Mouse (Mus musculus) hindbrain, postnatal 0 days (tissue): ENCODE measurements at regions not wholly inside any gene's neighbourhood (a gene's known extent, or its start where the extent isn't known, plus 50 kb on each side); places are given as distances from the start of the nearest gene placed in this dataset.

Experiments used
- ATAC-seq: fragments of 200-750 bp; cut with Nextera tagmentation; 2 replicates; pipeline ENCODE4 v1.8.0; 2017; ENCODE audit warnings: mild to moderate bottlenecking, moderate TSS enrichment, moderate library complexity
- DNase-seq: peaks from one replicate; pipeline ENCODE4 v3.0.0-alpha.2; 2015; ENCODE audit warnings: low spot score
- H3K27ac ChIP-seq: fragments of 300-500 bp; sonication (generic); 2 replicates; pipeline ENCODE4 v1.5.1; 2014; ENCODE audit warnings: mild to moderate bottlenecking
- H3K27me3 ChIP-seq: fragments of 300-500 bp; sonication (generic); 2 replicates; pipeline ENCODE4 v1.6.1; 2014; ENCODE audit warnings: low read length, mixed read lengths; ENCODE audit not compliant: insufficient read depth
- H3K36me3 ChIP-seq: fragments of 300-500 bp; sonication (generic); 2 replicates; pipeline ENCODE4 v1.6.1; 2014; ENCODE audit warnings: low read length, mixed read lengths; ENCODE audit not compliant: insufficient read depth
- H3K4me1 ChIP-seq: fragments of 300-500 bp; sonication (generic); 2 replicates; pipeline ENCODE4 v1.6.1; 2014; ENCODE audit warnings: antibody characterized with exemption, low read length, mixed read lengths; ENCODE audit not compliant: insufficient read depth
- H3K4me2 ChIP-seq: fragments of 300-500 bp; sonication (generic); 2 replicates; pipeline ENCODE4 v1.6.1; 2014; ENCODE audit warnings: low read depth, mild to moderate bottlenecking, low read length, moderate library complexity, mixed read lengths
- H3K4me3 ChIP-seq: fragments of 300-500 bp; sonication (generic); 2 replicates; pipeline ENCODE4 v1.5.1; 2014; ENCODE audit warnings: low read length
- H3K9ac ChIP-seq: fragments of 300-500 bp; sonication (generic); replicated peaks from 2 replicates; pipeline ENCODE4 v1.6.1; 2014; ENCODE audit warnings: mild to moderate bottlenecking, low read length, moderate library complexity, mixed read lengths
- H3K9me3 ChIP-seq: fragments of 300-500 bp; sonication (generic); 2 replicates; pipeline ENCODE4 v1.6.1; 2016; ENCODE audit warnings: low read length, mixed read lengths
- CTCF ChIP-seq: IDR thresholded peaks from 2 replicates; pipeline ENCODE4 v1.5.1; 2016; ENCODE audit warnings: antibody characterized with exemption, control low read depth, low read depth
- WGBS: fragments of 180-500 bp; shearing (Covaris S2); extraction: QIAGEN DNeasy Blood & Tissue Kit; methylation state at CpG from one replicate; pipeline ENCODE4 v1.1.7; 2014; 5-methylcytosine and 5-hydroxymethylcytosine counted together

- no peaks in the 10 kb centered on the region for H3K9me3 ChIP-seq
- no peaks in the 10 kb centered on the region for H3K27me3 ChIP-seq
- H3K4me2 ChIP-seq = no peak overlapping the region
- no peaks in the 10 kb centered on the region for H3K4me1 ChIP-seq
- DNase-seq (no peak), ATAC-seq (no peak)
- 62% methylated on average over 5 of the region's 5 CpGs for WGBS
- H3K27ac ChIP-seq = no peak overlapping the region
- no peak for TF ChIP-seq CTCF
- H3K4me3 ChIP-seq = no peak overlapping the region
- H3K9ac ChIP-seq = no peak overlapping the region
- no peaks in the 10 kb centered on the region for H3K36me3 ChIP-seq
Measured at GRCm38 (mm10) chr13:32610970-32611369, 172.8 kb downstream of the Mylk4 start.

- no peak for TF ChIP-seq CTCF
Measured at GRCm38 (mm10) chr13:32608413-32608812, 175.3 kb downstream of the Mylk4 start.

DNA sequence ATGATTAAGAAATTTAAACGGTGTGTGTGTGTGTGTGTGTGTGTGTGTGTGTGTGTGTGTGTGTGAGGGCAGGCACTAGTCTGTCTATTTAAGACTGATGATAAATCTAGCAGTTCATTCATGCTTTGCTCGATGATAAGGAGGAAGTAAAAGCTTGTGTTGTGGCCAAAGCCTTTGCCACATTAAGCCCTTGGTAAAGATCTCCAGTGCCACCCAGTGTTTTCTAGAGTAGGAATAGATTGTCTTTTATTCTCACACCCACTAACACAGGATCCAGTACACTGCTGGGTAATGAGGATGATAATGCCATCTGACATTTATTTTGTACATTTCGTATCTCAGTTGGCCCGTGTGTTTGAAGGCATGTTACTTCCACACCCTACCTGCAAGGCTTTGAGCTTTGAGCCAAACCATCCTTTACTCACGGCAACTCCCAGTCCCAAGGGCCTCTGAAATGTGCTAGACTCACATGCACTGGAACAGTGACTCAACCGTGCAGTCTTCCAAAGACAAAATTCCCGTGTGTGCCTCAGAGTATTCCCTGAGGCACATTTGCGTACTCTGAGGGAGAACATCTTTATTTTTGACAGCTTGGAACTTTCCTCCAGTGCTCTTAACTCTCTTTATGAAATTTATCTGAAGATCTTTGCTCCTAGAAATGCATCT, 179.7 kb downstream of the Mylk4 start:
- 75% methylated on average over 8 of the region's 8 CpGs for WGBS
- no peak overlapping the region for H3K9ac ChIP-seq
- DNase-seq (no peak), ATAC-seq (no peak)
- H3K4me3 ChIP-seq = no peak overlapping the region
- peak; percentile 12; the same call in 1 of the 2 replicates for TF ChIP-seq CTCF
- H3K36me3 ChIP-seq = no peaks in the 10 kb centered on the region
- H3K9me3 ChIP-seq = no peaks in the 10 kb centered on the region
- no peaks in the 10 kb centered on the region for H3K4me1 ChIP-seq
- no peak overlapping the region for H3K4me2 ChIP-seq
- no peaks in the 10 kb centered on the region for H3K27me3 ChIP-seq
- no peak overlapping the region for H3K27ac ChIP-seq

More at GRCm38 (mm10) chr13:32608413-32608812, 175.3 kb downstream of the Mylk4 start:
- Histone ChIP-seq H3K4me3 (no peak overlapping the region), H3K27ac (no peak overlapping the region), H3K36me3 (no peaks in the 10 kb centered on the region), H3K27me3 (no peaks in the 10 kb centered on the region), H3K9me3 (no peaks in the 10 kb centered on the region), H3K4me1 (no peaks in the 10 kb centered on the region), H3K9ac (no peak overlapping the region), H3K4me2 (no peak overlapping the region)
- DNase-seq = no peak
- no peak for ATAC-seq
- WGBS = 79% methylated on average over 3 of the region's 3 CpGs

GRCm38 (mm10) chr13:32601315-32601714, 182.4 kb downstream of the Mylk4 start:
- 74% methylated on average over 5 of the region's 5 CpGs for WGBS
- no peaks in the 10 kb centered on the region for H3K9me3 ChIP-seq
- H3K27ac ChIP-seq = no peak overlapping the region
- DNase-seq (no peak), ATAC-seq (no peak)
- H3K27me3 ChIP-seq = no peaks in the 10 kb centered on the region
- H3K4me2 ChIP-seq = no peak overlapping the region
- H3K9ac ChIP-seq = no peak overlapping the region
- H3K4me3 ChIP-seq = no peak overlapping the region
- TF ChIP-seq CTCF = no peak
- no peaks in the 10 kb centered on the region for H3K36me3 ChIP-seq
- H3K4me1 ChIP-seq = no peaks in the 10 kb centered on the region

DNA sequence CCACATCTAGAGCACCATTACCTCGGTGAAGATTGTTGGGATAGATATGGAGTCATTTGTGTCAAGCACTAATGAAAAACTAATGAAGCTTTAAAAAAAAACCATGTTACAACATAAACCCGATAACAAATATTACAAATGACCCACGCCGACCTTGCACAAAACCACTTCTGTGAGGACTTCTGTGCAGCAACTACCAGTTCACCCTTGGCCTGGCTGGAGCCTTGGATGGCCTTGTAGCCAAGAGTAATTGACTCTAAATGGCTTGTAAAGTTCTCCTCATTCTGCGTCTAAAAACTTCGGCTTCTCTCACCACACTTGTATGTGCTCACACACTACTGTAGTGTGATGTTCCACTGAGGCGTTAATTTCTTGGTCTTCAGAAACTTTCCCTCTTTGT, 190.1 kb downstream of the Mylk4 start:
- 91% methylated on average over 7 of the region's 7 CpGs for WGBS
- Histone ChIP-seq H3K9ac (no peak overlapping the region), H3K4me3 (no peak overlapping the region), H3K27me3 (no peaks in the 10 kb centered on the region), H3K9me3 (no peaks in the 10 kb centered on the region), H3K4me2 (no peak overlapping the region), H3K4me1 (no peaks in the 10 kb centered on the region), H3K36me3 (no peaks in the 10 kb centered on the region), H3K27ac (no peak overlapping the region)
- TF ChIP-seq CTCF = no peak
- no peak for ATAC-seq
- no peak for DNase-seq

DNA sequence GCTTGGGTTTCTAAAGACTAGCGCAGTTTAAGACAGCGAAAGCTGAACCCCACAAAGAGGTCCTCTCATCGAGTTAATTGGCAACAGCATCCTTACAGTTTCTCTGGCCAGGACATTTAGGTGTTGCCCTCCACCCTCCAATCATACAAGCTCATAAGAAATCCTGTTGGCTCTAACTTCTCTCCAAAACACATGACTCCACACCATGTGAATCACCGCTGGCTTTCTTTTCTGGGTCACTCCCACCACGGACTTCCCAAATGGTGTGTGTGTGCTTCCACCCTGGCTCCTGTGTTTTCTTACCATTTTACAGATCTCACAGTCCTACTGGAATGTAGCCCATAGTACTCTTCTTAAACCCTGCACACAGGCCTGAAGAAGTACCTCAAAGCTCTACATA, 190.6 kb downstream of the Mylk4 start:
- Histone ChIP-seq H3K4me3 (no peak overlapping the region), H3K9ac (no peak overlapping the region), H3K36me3 (no peaks in the 10 kb centered on the region), H3K27ac (no peak overlapping the region), H3K27me3 (no peaks in the 10 kb centered on the region), H3K9me3 (no peaks in the 10 kb centered on the region), H3K4me2 (no peak overlapping the region), H3K4me1 (no peaks in the 10 kb centered on the region)
- WGBS = 94% methylated on average over 5 of the region's 5 CpGs
- no peak for TF ChIP-seq CTCF
- no peak for DNase-seq
- ATAC-seq = no peak

DNA sequence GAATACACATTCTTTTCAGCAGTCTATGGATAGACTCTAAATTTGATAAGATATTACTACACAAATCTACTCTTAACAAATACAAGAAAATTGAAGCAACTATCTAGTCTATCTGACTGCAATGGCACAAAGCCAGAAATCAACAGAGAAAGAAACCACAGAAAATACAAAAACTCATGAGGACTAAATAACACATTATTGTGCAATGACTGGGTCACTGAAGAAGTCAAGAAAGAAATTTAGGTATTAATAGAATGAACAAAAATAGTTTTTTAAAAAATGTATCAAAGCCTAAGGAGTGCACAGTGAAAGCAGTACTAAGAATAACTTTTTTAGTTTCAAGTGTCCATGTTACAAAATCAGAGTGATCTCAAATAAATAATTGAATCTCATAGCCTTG, 202.2 kb downstream of the Mylk4 start:
- Histone ChIP-seq H3K4me1 (no peaks in the 10 kb centered on the region), H3K9me3 (no peaks in the 10 kb centered on the region), H3K36me3 (no peaks in the 10 kb centered on the region), H3K27me3 (no peaks in the 10 kb centered on the region), H3K4me3 (no peak overlapping the region), H3K4me2 (no peak overlapping the region), H3K9ac (no peak overlapping the region), H3K27ac (no peak overlapping the region)
- ATAC-seq (no peak), DNase-seq (no peak)
- TF ChIP-seq CTCF = no peak
